Mouse (Mus musculus) testis, adult 2 months (tissue): Measurements from ENCODE around the gene Slc30a3.

Source experiments
- CTCF ChIP-seq: fragments of 200-500 bp; IDR thresholded peaks from 2 replicates; pipeline ENCODE4 v1.5.1; 2012; ENCODE audit warnings: low read depth, mild to moderate bottlenecking, inconsistent platforms, low read length, moderate library complexity; ENCODE audit not compliant: control insufficient read depth, insufficient read depth, insufficient replicate concordance
- POLR2A ChIP-seq: fragments of 200-500 bp; IDR thresholded peaks from 2 replicates; pipeline ENCODE4 v1.6.1; 2012; ENCODE audit warnings: low read depth, mild to moderate bottlenecking, inconsistent platforms, low read length, moderate library complexity; ENCODE audit not compliant: control insufficient read depth

GRCm38 (mm10) chr5:31080795-31081164 lies 27.3 kb downstream of the Slc30a3 start:
- TF ChIP-seq POLR2A: no peak
- no peak for TF ChIP-seq CTCF
